Mouse (Mus musculus) neural tube, embryonic 12.5 days (tissue): ENCODE measurements around the gene Snx9. TPM values are rescaled to one million over a fixed set of nuclear protein-coding genes. Genes with fewer than 3 reads are reported as not detected.
A peak's percentile ranks its signal among the peaks of the same experiment; 100 is the strongest.

Source experiments
- ATAC-seq: fragments of 200-750 bp; cut with Nextera tagmentation; 2 replicates; pipeline ENCODE4 v1.8.0; 2017; ENCODE audit warnings: low read depth, mild to moderate bottlenecking, moderate TSS enrichment, moderate library complexity; ENCODE audit not compliant: low FRiP score
- H3K27ac ChIP-seq: fragments of 300-500 bp; sonication (generic); 2 replicates; pipeline ENCODE4 v1.5.1; 2016
- H3K27me3 ChIP-seq: fragments of 300-500 bp; sonication (generic); replicated peaks from 2 replicates; pipeline ENCODE4 v1.6.1; 2016; ENCODE audit warnings: mild to moderate bottlenecking
- H3K36me3 ChIP-seq: fragments of 300-500 bp; sonication (generic); 2 replicates; pipeline ENCODE4 v1.6.1; 2016; ENCODE audit warnings: mild to moderate bottlenecking
- H3K4me1 ChIP-seq: fragments of 300-500 bp; sonication (generic); 2 replicates; pipeline ENCODE4 v1.6.1; 2016
- H3K4me2 ChIP-seq: fragments of 300-500 bp; sonication (generic); replicated peaks from 2 replicates; pipeline ENCODE4 v1.6.1; 2016; ENCODE audit warnings: mild to moderate bottlenecking
- H3K4me3 ChIP-seq: fragments of 300-500 bp; sonication (generic); 2 replicates; pipeline ENCODE4 v1.5.1; 2016
- H3K9ac ChIP-seq: fragments of 300-500 bp; sonication (generic); 2 replicates; pipeline ENCODE4 v1.6.1; 2016; ENCODE audit warnings: mild to moderate bottlenecking
- H3K9me3 ChIP-seq: fragments of 300-500 bp; sonication (generic); 2 replicates; pipeline ENCODE4 v1.6.1; 2016; ENCODE audit warnings: mild to moderate bottlenecking
- WGBS: fragments of 180-500 bp; shearing (Covaris S2); methylation state at CpG from one replicate; pipeline ENCODE4 v1.1.7; 2016; 5-methylcytosine and 5-hydroxymethylcytosine counted together
- polyA plus RNA-seq: library from polyadenylated mRNA; unstranded; fragments of >200 nt; fragmentation: Nextera tagmentation; extraction: Ambion mirVana; gene quantifications from 2 replicates; pipeline ENCODE4 v1.2.1, GENCODE M21; 2016

Gene Snx9
- polyA plus RNA-seq, 1 experiment from 2014 or later, result 16.9 TPM

GRCm38 (mm10) chr17:5926710-5927109, 85.6 kb downstream of the Snx9 start:
- WGBS, result 45% methylated on average over 7 of the region's 7 CpGs
- Histone ChIP-seq H3K27ac (no peak overlapping the region), H3K4me2 (no peak overlapping the region), H3K27me3 (no peaks in the 10 kb centered on the region), H3K9me3 (no peaks in the 10 kb centered on the region), H3K9ac (no peak overlapping the region), H3K4me1 (no peaks in the 10 kb centered on the region; the same call in 1 of the 2 replicates), H3K4me3 (no peak overlapping the region), H3K36me3 (peaks cover 11% of the 10 kb centered on the region; the same call in 1 of the 2 replicates)
- no peak for ATAC-seq

GRCm38 (mm10) chr17:5929031-5929430, 87.9 kb downstream of the Snx9 start:
- H3K27ac ChIP-seq, result no peak overlapping the region
- no peak overlapping the region for H3K4me2 ChIP-seq
- peaks cover 11% of the 10 kb centered on the region; the same call in 1 of the 2 replicates for H3K36me3 ChIP-seq
- H3K4me1 ChIP-seq, result peaks cover 2% of the 10 kb centered on the region; the same call in 1 of the 2 replicates
- no peak overlapping the region for H3K9ac ChIP-seq
- H3K9me3 ChIP-seq, result no peaks in the 10 kb centered on the region
- H3K27me3 ChIP-seq, result no peaks in the 10 kb centered on the region
- WGBS, result 91% methylated on average over 6 of the region's 6 CpGs
- no peak for ATAC-seq
- H3K4me3 ChIP-seq, result no peak overlapping the region

GRCm38 (mm10) chr17:5932161-5932560, 91.0 kb downstream of the Snx9 start:
- Histone ChIP-seq H3K4me3 (no peak overlapping the region), H3K36me3 (peaks cover 8% of the 10 kb centered on the region; the same call in 1 of the 2 replicates), H3K4me2 (no peak overlapping the region), H3K27me3 (no peaks in the 10 kb centered on the region), H3K9ac (no peak overlapping the region), H3K27ac (no peak overlapping the region), H3K4me1 (peaks cover 18% of the 10 kb centered on the region), H3K9me3 (no peaks in the 10 kb centered on the region)
- WGBS, result 88% methylated on average over 4 of the region's 5 CpGs
- ATAC-seq, result no peak

- WGBS, result 2% methylated on average over 30 of the region's 30 CpGs
- Histone ChIP-seq H3K9ac (0 out of 2 replicates have a peak overlapping the region, but pooled peaks have one; percentile 33), H3K4me2 (peak overlapping the region; percentile 67), H3K27me3 (0 out of 2 replicates have a peak, but pooled peaks cover 2% of the 10 kb centered on the region), H3K9me3 (no peaks in the 10 kb centered on the region), H3K36me3 (no peaks in the 10 kb centered on the region), H3K4me3 (peak overlapping the region; percentile 31), H3K4me1 (peaks cover 18% of the 10 kb centered on the region), H3K27ac (no peak overlapping the region)
- peak; percentile 81 for ATAC-seq
Observed at GRCm38 (mm10) chr17:5934554-5935324, 93.6 kb downstream of the Snx9 start.

GRCm38 (mm10) chr17:5935680-5936079, 94.6 kb downstream of the Snx9 start:
- no peak for ATAC-seq
- H3K4me2 ChIP-seq, result no peak overlapping the region
- WGBS, result 44% methylated on average over 3 of the region's 3 CpGs

GRCm38 (mm10) chr17:5936276-5936675, 95.1 kb downstream of the Snx9 start:
- Histone ChIP-seq H3K4me3 (no peak overlapping the region), H3K9me3 (no peaks in the 10 kb centered on the region), H3K36me3 (no peaks in the 10 kb centered on the region), H3K9ac (no peak overlapping the region), H3K27me3 (peaks cover 14% of the 10 kb centered on the region), H3K4me2 (no peak overlapping the region), H3K4me1 (peaks cover 19% of the 10 kb centered on the region), H3K27ac (no peak overlapping the region)
- WGBS, result 49% methylated on average over 14 of the region's 14 CpGs
- ATAC-seq, result no peak

More at GRCm38 (mm10) chr17:5935680-5936079, 94.6 kb downstream of the Snx9 start:
- no peak overlapping the region for H3K4me3 ChIP-seq
- H3K9ac ChIP-seq, result no peak overlapping the region
- H3K27me3 ChIP-seq, result peaks cover 10% of the 10 kb centered on the region; the same call in 1 of the 2 replicates
- no peaks in the 10 kb centered on the region for H3K36me3 ChIP-seq
- peaks cover 18% of the 10 kb centered on the region for H3K4me1 ChIP-seq
- H3K9me3 ChIP-seq, result no peaks in the 10 kb centered on the region
- H3K27ac ChIP-seq, result no peak overlapping the region

- WGBS, result 80% methylated on average over 2 of the region's 2 CpGs
- no peak overlapping the region for H3K9ac ChIP-seq
- H3K9me3 ChIP-seq, result no peaks in the 10 kb centered on the region
- no peak for ATAC-seq
- H3K4me3 ChIP-seq, result no peak overlapping the region
- no peaks in the 10 kb centered on the region for H3K36me3 ChIP-seq
- H3K27ac ChIP-seq, result no peak overlapping the region
- no peak overlapping the region for H3K4me2 ChIP-seq
- peaks cover 26% of the 10 kb centered on the region for H3K4me1 ChIP-seq
- peaks cover 24% of the 10 kb centered on the region for H3K27me3 ChIP-seq
Observed at GRCm38 (mm10) chr17:5937441-5937840, 96.3 kb downstream of the Snx9 start.

- WGBS, result 61% methylated on average over 12 of the region's 12 CpGs
- Histone ChIP-seq H3K27ac (no peak overlapping the region), H3K9ac (no peak overlapping the region), H3K27me3 (peaks cover 26% of the 10 kb centered on the region), H3K36me3 (no peaks in the 10 kb centered on the region), H3K4me3 (no peak overlapping the region), H3K4me1 (peaks cover 17% of the 10 kb centered on the region), H3K9me3 (no peaks in the 10 kb centered on the region), H3K4me2 (no peak overlapping the region)
- no peak for ATAC-seq
Observed at GRCm38 (mm10) chr17:5939871-5940270, 98.7 kb downstream of the Snx9 start.

- WGBS, result under 1% methylated on average over 30 of the region's 38 CpGs
- Histone ChIP-seq H3K27me3 (peaks cover 26% of the 10 kb centered on the region), H3K4me3 (peak overlapping the region; percentile 51), H3K4me2 (peak overlapping the region; percentile 78), H3K4me1 (peaks cover 8% of the 10 kb centered on the region), H3K9ac (peak overlapping the region; percentile 42; the same call in 1 of the 2 replicates), H3K36me3 (no peaks in the 10 kb centered on the region), H3K27ac (no peak overlapping the region), H3K9me3 (no peaks in the 10 kb centered on the region)
- ATAC-seq, result peak; percentile 82
Observed at GRCm38 (mm10) chr17:5940792-5941191, 99.7 kb downstream of the Snx9 start.

GRCm38 (mm10) chr17:5941230-5942043, 100.3 kb downstream of the Snx9 start, which contains the start of gene Synj2:
Gene Synj2, plus strand, starts transcription at chr17:5941280.
- H3K4me1 ChIP-seq, result peaks cover 7% of the 10 kb centered on the region
- 1% methylated on average over 40 of the region's 52 CpGs for WGBS
- ATAC-seq, result peak; percentile 74
- no peak within 1 kb of the TSS for H3K27ac ChIP-seq
- H3K4me2 ChIP-seq, result peak within 1 kb of the TSS; percentile 78
- peak within 1 kb of the TSS; percentile 59 for H3K9ac ChIP-seq
- no peaks in the 10 kb centered on the region for H3K36me3 ChIP-seq
- no peaks in the 10 kb centered on the region for H3K9me3 ChIP-seq
- peak within 1 kb of the TSS; percentile 51 for H3K4me3 ChIP-seq
- H3K27me3 ChIP-seq, result peaks cover 26% of the 10 kb centered on the region

GRCm38 (mm10) chr17:5942156-5942555, 101.0 kb downstream of the Snx9 start:
- Histone ChIP-seq H3K9ac (no peak overlapping the region), H3K36me3 (no peaks in the 10 kb centered on the region), H3K4me3 (no peak overlapping the region), H3K9me3 (no peaks in the 10 kb centered on the region), H3K4me2 (peak overlapping the region; percentile 78; the same call in 1 of the 2 replicates), H3K27ac (no peak overlapping the region), H3K4me1 (peaks cover 7% of the 10 kb centered on the region), H3K27me3 (peaks cover 26% of the 10 kb centered on the region)
- 80% methylated on average over 3 of the region's 3 CpGs for WGBS
- no peak for ATAC-seq

GRCm38 (mm10) chr17:5943053-5943452, 101.9 kb downstream of the Snx9 start:
- H3K9ac ChIP-seq, result no peak overlapping the region
- H3K27me3 ChIP-seq, result peaks cover 26% of the 10 kb centered on the region
- H3K27ac ChIP-seq, result no peak overlapping the region
- no peaks in the 10 kb centered on the region for H3K9me3 ChIP-seq
- H3K36me3 ChIP-seq, result no peaks in the 10 kb centered on the region
- peaks cover 7% of the 10 kb centered on the region for H3K4me1 ChIP-seq
- no peak for ATAC-seq
- no peak overlapping the region for H3K4me3 ChIP-seq
- 80% methylated on average over 1 of the region's 1 CpGs for WGBS
- H3K4me2 ChIP-seq, result no peak overlapping the region
